Mouse (Mus musculus) hindbrain, embryonic 14.5 days (tissue): Measurements from ENCODE around the gene Gm13290. TPM values are rescaled to one million over a fixed set of nuclear protein-coding genes. Genes with fewer than 3 reads are reported as not detected.
"Not testable (repeated sequence)": the region's sequence is repeated elsewhere in the genome, so short reads cannot be mapped to it uniquely, and the experiment has no call there.

Experiments used
- ATAC-seq: fragments of 200-750 bp; cut with Nextera tagmentation; 2 replicates; pipeline ENCODE4 v1.8.0; 2017; ENCODE audit warnings: moderate number of reproducible peaks, mild to moderate bottlenecking, moderate TSS enrichment, moderate library complexity; ENCODE audit not compliant: low FRiP score
- DNase-seq: peaks from one replicate; pipeline ENCODE4 v3.0.0-alpha.2; 2015; ENCODE audit warnings: low spot score
- H3K27ac ChIP-seq: fragments of 300-500 bp; sonication (generic); 2 replicates; pipeline ENCODE4 v1.5.1; 2014; ENCODE audit warnings: mild to moderate bottlenecking, moderate library complexity
- H3K27me3 ChIP-seq: fragments of 300-500 bp; sonication (generic); 2 replicates; pipeline ENCODE4 v1.6.1; 2014; ENCODE audit warnings: mild to moderate bottlenecking, low read length, mixed read lengths; ENCODE audit not compliant: control insufficient read depth, insufficient read depth
- H3K36me3 ChIP-seq: fragments of 300-500 bp; sonication (generic); replicated peaks from 2 replicates; pipeline ENCODE4 v1.6.1; 2014; ENCODE audit not compliant: control insufficient read depth, insufficient read depth
- H3K4me1 ChIP-seq: fragments of 300-500 bp; sonication (generic); replicated peaks from 2 replicates; pipeline ENCODE4 v1.6.1; 2014; ENCODE audit warnings: antibody characterized with exemption, low read length, mixed read lengths; ENCODE audit not compliant: control insufficient read depth, insufficient read depth
- H3K4me2 ChIP-seq: fragments of 300-500 bp; sonication (generic); replicated peaks from 2 replicates; pipeline ENCODE4 v1.6.1; 2014; ENCODE audit warnings: mild to moderate bottlenecking, moderate library complexity
- H3K4me3 ChIP-seq: fragments of 300-500 bp; sonication (generic); replicated peaks from 2 replicates; pipeline ENCODE4 v1.5.1; 2014; ENCODE audit warnings: mild to moderate bottlenecking, low read length
- H3K9ac ChIP-seq: fragments of 300-500 bp; sonication (generic); 2 replicates; pipeline ENCODE4 v1.6.1; 2014
- H3K9me3 ChIP-seq: fragments of 300-500 bp; sonication (generic); 2 replicates; pipeline ENCODE4 v1.6.1; 2016; ENCODE audit warnings: low read length; ENCODE audit not compliant: control insufficient read depth
- WGBS: fragments of 180-500 bp; shearing (Covaris S2); extraction: QIAGEN DNeasy Blood & Tissue Kit; methylation state at CpG from one replicate; pipeline ENCODE4 v1.1.7; 2014; 5-methylcytosine and 5-hydroxymethylcytosine counted together
- polyA plus RNA-seq: library from polyadenylated mRNA; unstranded; fragments of >200 nt; fragmentation: Nextera tagmentation; extraction: Ambion mirVana; gene quantifications from 2 replicates; pipeline ENCODE4 v1.2.1, GENCODE M21; 2014

The Gm13290 gene
- polyA plus RNA-seq, 1 experiment from 2014 or later = not detected

DNA sequence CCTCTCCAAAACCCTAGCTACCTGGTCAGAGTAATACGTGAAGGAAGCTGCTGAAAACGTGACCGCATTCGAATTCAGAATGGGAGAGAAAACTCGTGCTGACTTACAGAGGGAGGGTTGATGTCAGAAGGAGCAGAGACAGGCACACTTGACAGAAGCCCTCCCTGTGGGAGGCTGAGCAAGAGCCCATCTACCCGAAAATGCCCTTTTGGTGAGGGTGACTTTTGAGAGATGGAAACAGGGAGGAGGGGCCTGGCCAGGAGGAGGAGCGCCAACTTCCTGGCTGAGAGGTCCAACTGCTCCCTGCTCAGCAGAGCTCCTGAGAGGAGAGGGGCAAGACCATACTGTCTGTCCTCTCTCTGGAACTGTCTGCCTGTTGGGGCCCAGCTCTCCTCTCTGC is 25.7 kb downstream of the Gm13290 start, which contains the start of gene Gm13285:
Gm13285 (plus strand) TSS at position 301 of the 400 bp plus-strand sequence.
- not testable (repeated sequence) for H3K9ac ChIP-seq, H3K9me3 ChIP-seq, DNase-seq, H3K4me2 ChIP-seq, H3K4me3 ChIP-seq, H3K36me3 ChIP-seq, H3K4me1 ChIP-seq, ATAC-seq, H3K27ac ChIP-seq, H3K27me3 ChIP-seq
- 13% methylated on average over 3 of the region's 7 CpGs for WGBS

GRCm38 (mm10) chr4:88802954-88803353 is 29.3 kb downstream of the Gm13290 start, which contains the start of gene Gm13287:
Gene Gm13287, plus strand, starts transcription at chr4:88803254.
- H3K27ac ChIP-seq, H3K36me3 ChIP-seq, H3K9ac ChIP-seq, H3K27me3 ChIP-seq, H3K4me1 ChIP-seq, H3K4me3 ChIP-seq, DNase-seq, H3K9me3 ChIP-seq, ATAC-seq, H3K4me2 ChIP-seq: not testable (repeated sequence)
- WGBS = no CpG with 5 or more reads among the region's 29 CpGs

DNA sequence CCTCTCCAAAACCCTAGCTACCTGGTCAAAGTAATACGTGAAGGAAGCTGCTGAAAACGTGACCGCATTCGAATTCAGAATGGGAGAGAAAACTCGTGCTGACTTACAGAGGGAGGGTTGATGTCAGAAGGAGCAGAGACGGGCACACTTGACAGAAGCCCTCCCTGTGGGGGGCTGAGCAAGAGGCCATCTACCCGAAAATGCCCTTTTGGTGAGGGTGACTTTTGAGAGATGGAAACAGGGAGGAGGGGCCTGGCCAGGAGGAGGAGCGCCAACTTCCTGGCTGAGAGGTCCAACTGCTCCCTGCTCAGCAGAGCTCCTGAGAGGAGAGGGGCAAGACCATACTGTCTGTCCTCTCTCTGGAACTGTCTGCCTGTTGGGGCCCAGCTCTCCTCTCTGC is 31.6 kb downstream of the Gm13290 start, which contains the start of gene Gm13288:
Gm13288 (plus strand) TSS at position 301 of the 400 bp plus-strand sequence.
- not testable (repeated sequence) for ATAC-seq, H3K4me1 ChIP-seq, H3K4me3 ChIP-seq, DNase-seq, H3K9me3 ChIP-seq, H3K27ac ChIP-seq, H3K27me3 ChIP-seq, H3K9ac ChIP-seq, H3K36me3 ChIP-seq
- H3K4me2 ChIP-seq = peak within 1 kb of the TSS; percentile 45
- WGBS = no CpG with 5 or more reads among the region's 8 CpGs

DNA sequence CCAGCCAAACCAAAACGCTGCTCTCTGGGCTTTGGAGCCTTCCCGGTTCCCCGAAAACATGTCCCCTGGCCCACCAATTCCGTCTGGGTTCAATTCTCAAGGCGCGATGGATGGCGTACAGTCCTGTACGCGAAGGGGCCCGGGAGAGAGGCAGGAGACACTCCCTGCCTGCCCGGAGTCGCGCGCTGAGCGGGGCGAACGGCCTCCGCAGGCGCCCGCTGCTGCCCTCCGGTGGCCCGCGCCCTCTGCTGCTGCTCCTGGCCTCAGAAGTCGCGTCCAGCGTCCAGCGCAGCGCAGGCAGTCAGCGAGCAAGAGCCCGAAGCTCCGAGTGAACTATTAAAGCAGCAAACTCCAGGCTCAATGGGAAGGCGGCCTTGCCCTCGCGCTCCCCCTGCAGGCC is 32.1 kb downstream of the Gm13290 start:
- ATAC-seq, H3K4me3 ChIP-seq, H3K9ac ChIP-seq, H3K4me1 ChIP-seq, H3K27ac ChIP-seq, DNase-seq, H3K27me3 ChIP-seq, H3K36me3 ChIP-seq, H3K9me3 ChIP-seq: not testable (repeated sequence)
- no CpG with 5 or more reads among the region's 34 CpGs for WGBS
- peak overlapping the region; percentile 45 for H3K4me2 ChIP-seq

DNA sequence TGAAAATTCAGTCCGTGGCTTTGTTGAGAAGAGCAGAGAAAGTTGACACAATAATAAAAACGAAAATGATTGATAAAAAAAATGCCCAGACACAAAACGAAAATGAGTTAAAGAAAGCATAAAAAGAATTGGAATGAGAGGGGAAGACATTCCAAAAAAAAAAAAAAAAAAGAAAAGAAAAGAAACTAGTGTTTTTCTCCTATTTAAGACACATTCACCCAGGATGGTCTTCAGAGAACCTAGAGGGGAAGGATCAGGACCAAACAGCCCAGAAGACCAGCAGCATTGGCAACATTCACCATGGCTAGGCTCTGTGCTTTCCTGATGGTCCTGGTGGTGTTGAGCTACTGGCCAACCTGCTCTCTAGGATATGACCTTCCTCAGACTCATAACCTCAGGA is 42.3 kb downstream of the Gm13290 start, which contains the start of gene Ifna7:
Ifna7 (plus strand) TSS at position 301 of the 400 bp plus-strand sequence.
- no peak within 1 kb of the TSS for H3K9ac ChIP-seq
- no peak within 1 kb of the TSS for H3K27ac ChIP-seq
- H3K36me3 ChIP-seq = no peaks in the 10 kb centered on the region
- no peak within 1 kb of the TSS for H3K4me3 ChIP-seq
- H3K9me3 ChIP-seq = no peaks in the 10 kb centered on the region
- H3K4me1 ChIP-seq = no peaks in the 10 kb centered on the region
- WGBS = 71% methylated on average over 3 of the region's 3 CpGs
- DNase-seq (no peak), ATAC-seq (no peak)
- H3K4me2 ChIP-seq = no peak within 1 kb of the TSS
- H3K27me3 ChIP-seq = no peaks in the 10 kb centered on the region

GRCm38 (mm10) chr4:88819659-88820058 is 46.0 kb downstream of the Gm13290 start, which contains the start of gene Ifna11:
Gene Ifna11, plus strand, starts transcription at chr4:88819959.
- Histone ChIP-seq H3K4me2 (no peak within 1 kb of the TSS), H3K9ac (no peak within 1 kb of the TSS), H3K9me3 (no peaks in the 10 kb centered on the region), H3K27me3 (no peaks in the 10 kb centered on the region), H3K4me1 (no peaks in the 10 kb centered on the region), H3K4me3 (no peak within 1 kb of the TSS), H3K27ac (no peak within 1 kb of the TSS), H3K36me3 (no peaks in the 10 kb centered on the region)
- WGBS = 88% methylated on average over 1 of the region's 1 CpGs
- no peak for ATAC-seq
- no peak for DNase-seq

- no peak overlapping the region for H3K4me2 ChIP-seq
- DNase-seq (peak; percentile 32), ATAC-seq (no peak)
- no peak overlapping the region for H3K27ac ChIP-seq
- H3K9ac ChIP-seq = no peak overlapping the region
- 24% methylated on average over 4 of the region's 4 CpGs for WGBS
- no peaks in the 10 kb centered on the region for H3K36me3 ChIP-seq
- H3K4me3 ChIP-seq = no peak overlapping the region
- no peaks in the 10 kb centered on the region for H3K4me1 ChIP-seq
- no peaks in the 10 kb centered on the region for H3K27me3 ChIP-seq
- H3K9me3 ChIP-seq = no peaks in the 10 kb centered on the region
These were observed 49.4 kb downstream of the Gm13290 start for GRCm38 (mm10) chr4:88822995-88823394.

Other genes starting within 250 kb of the Gm13290 start
- not detected in 2 replicates for gene Ifna15, start 215.6 kb upstream of the Gm13290 start, polyA plus RNA-seq
- not detected in 2 replicates for gene Ifna14, start 202.0 kb upstream of the Gm13290 start, polyA plus RNA-seq
- gene Ifna9, start 181.4 kb upstream of the Gm13290 start, polyA plus RNA-seq = not detected in 2 replicates
- not detected in 2 replicates for gene Ifna12, start 170.5 kb upstream of the Gm13290 start, polyA plus RNA-seq
- gene C87499, start 139.4 kb upstream of the Gm13290 start, polyA plus RNA-seq = not detected in 2 replicates
- not detected in 2 replicates for gene Ifna13, start 129.4 kb upstream of the Gm13290 start, polyA plus RNA-seq
- not detected in 2 replicates for gene Ifna16, start 96.9 kb upstream of the Gm13290 start, polyA plus RNA-seq
- not detected in 2 replicates for gene Ifna2, start 89.9 kb upstream of the Gm13290 start, polyA plus RNA-seq
- gene Ifnab, start 82.5 kb upstream of the Gm13290 start, polyA plus RNA-seq = not detected in 2 replicates
- gene Gm26566, start 52.0 kb upstream of the Gm13290 start, polyA plus RNA-seq = 2.4 and 3.2 TPM in 2 replicates
- gene Klhl9, start 51.4 kb upstream of the Gm13290 start, polyA plus RNA-seq = 144 and 155 TPM in 2 replicates
- gene Gm13271, start 19.0 kb upstream of the Gm13290 start, polyA plus RNA-seq = not detected in 2 replicates
- gene Gm13283, start 13.7 kb upstream of the Gm13290 start, polyA plus RNA-seq = 0.15 TPM in 1 of 2 replicates, not detected in the other
- not detected in 2 replicates for gene Gm13289, start 3.1 kb downstream of the Gm13290 start, polyA plus RNA-seq
- not detected in 2 replicates for gene Gm13272, start 6.0 kb downstream of the Gm13290 start, polyA plus RNA-seq
- not detected in 2 replicates for gene Ifnz, start 8.3 kb downstream of the Gm13290 start, polyA plus RNA-seq
- gene Gm13276, start 11.9 kb downstream of the Gm13290 start, polyA plus RNA-seq = not detected in 2 replicates
- not detected in 2 replicates for gene Gm13277, start 14.8 kb downstream of the Gm13290 start, polyA plus RNA-seq
- gene Gm13278, start 17.7 kb downstream of the Gm13290 start, polyA plus RNA-seq = not detected in 2 replicates
- not detected in 2 replicates for gene Gm13275, start 20.7 kb downstream of the Gm13290 start, polyA plus RNA-seq
- not detected in 2 replicates for gene Gm13279, start 23.6 kb downstream of the Gm13290 start, polyA plus RNA-seq
- gene Gm13285, start 25.8 kb downstream of the Gm13290 start, polyA plus RNA-seq = 0.16 TPM in 1 of 2 replicates, not detected in the other
- gene Gm13287, start 29.4 kb downstream of the Gm13290 start, polyA plus RNA-seq = not detected in 2 replicates
- gene Gm13288, start 31.7 kb downstream of the Gm13290 start, polyA plus RNA-seq = not detected in 2 replicates
- not detected in 2 replicates for gene Ifna7, start 42.4 kb downstream of the Gm13290 start, polyA plus RNA-seq
- not detected in 2 replicates for gene Ifna11, start 46.1 kb downstream of the Gm13290 start, polyA plus RNA-seq
- gene Ifna6, start 53.6 kb downstream of the Gm13290 start, polyA plus RNA-seq = not detected in 2 replicates
- not detected in 2 replicates for gene Ifna5, start 61.7 kb downstream of the Gm13290 start, polyA plus RNA-seq
- gene Ifna4, start 68.0 kb downstream of the Gm13290 start, polyA plus RNA-seq = not detected in 2 replicates
- gene Ifna1, start 76.3 kb downstream of the Gm13290 start, polyA plus RNA-seq = not detected in 2 replicates
- not detected in 2 replicates for gene Ifne, start 106.4 kb downstream of the Gm13290 start, polyA plus RNA-seq